ENCODE assay signal across 18 mouse cellular contexts in the genomic region with DNA sequence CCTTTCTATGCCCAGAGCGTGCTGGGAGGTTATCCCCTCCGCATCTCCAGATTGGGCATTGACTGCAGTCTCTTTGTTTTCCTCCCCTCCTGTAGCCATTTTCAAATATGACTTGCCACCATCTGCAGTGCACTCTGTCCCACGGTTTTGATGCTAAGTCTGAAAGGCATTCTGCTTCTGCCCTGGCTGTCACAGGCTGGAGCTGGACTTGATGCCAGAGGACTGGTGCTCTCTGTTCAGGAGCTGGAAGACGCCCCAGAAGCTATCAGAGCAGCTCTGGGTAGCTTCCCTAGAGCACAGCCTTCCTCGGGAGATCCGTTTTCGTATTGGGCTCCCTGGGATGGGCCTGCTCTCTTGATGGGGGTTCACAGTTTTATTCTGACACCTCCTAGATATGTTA.
"Had no signal": no experiment of that assay in that cellular context is flagged by ENCODE, and none has a peak within 500 bp of the region (broad histone marks: within the 10 kb centered on the region; RNA-seq: fewer than 3 reads in every experiment).

No protein-coding gene starts in this region.

- H3K27me3 ChIP-seq: limb, embryonic 12.5 days; limb, embryonic 15.5 days; midbrain, embryonic 13.5 days; neural tube, embryonic 13.5 days had no signal

- ATAC-seq: lung, postnatal 0 days; midbrain, embryonic 13.5 days had no signal

- DNase-seq: kidney, postnatal 14 days; kidney, postnatal 4 days; left cerebral cortex, postnatal 4 days; liver, postnatal 0 days; lung, embryonic 14.5 days; retina, postnatal 1 day; right cerebral cortex, postnatal 25 days; thymus, adult 2 months; thymus, postnatal 14 days; thymus, postnatal 4 days had no signal

- H3K4me3 ChIP-seq: limb, embryonic 12.5 days; limb, embryonic 15.5 days; midbrain, embryonic 13.5 days; neural tube, embryonic 13.5 days had no signal

- H3K9ac ChIP-seq: limb, embryonic 12.5 days; limb, embryonic 15.5 days; liver, embryonic 14.5 days; liver, postnatal 0 days; lung, embryonic 14.5 days; midbrain, embryonic 13.5 days; neural tube, embryonic 13.5 days had no signal

- H3K4me2 ChIP-seq: limb, embryonic 12.5 days; limb, embryonic 15.5 days; liver, embryonic 11.5 days; lung, embryonic 14.5 days; midbrain, embryonic 13.5 days; neural tube, embryonic 13.5 days had no signal

- H3K4me1 ChIP-seq: limb, embryonic 12.5 days; limb, embryonic 15.5 days had no signal

- H3K27ac ChIP-seq: limb, embryonic 12.5 days; limb, embryonic 15.5 days; liver, embryonic 14.5 days; macrophage; midbrain, embryonic 13.5 days; neural tube, embryonic 13.5 days had no signal

- H3K9me3 ChIP-seq: limb, embryonic 12.5 days; limb, embryonic 15.5 days; midbrain, embryonic 13.5 days; neural tube, embryonic 13.5 days had no signal
